Mouse (Mus musculus) erythroblast, adult 5-6 weeks (primary cell): ENCODE results near the gene Myod1. TPM values are rescaled to one million over a fixed set of nuclear protein-coding genes. Genes with fewer than 3 reads are reported as not detected.

Source experiments
- ATAC-seq: replicated peaks from 2 replicates; pipeline ENCODE4 v1.8.0; 2016; ENCODE audit warnings: moderate number of reproducible peaks, mild to moderate bottlenecking, moderate TSS enrichment, inconsistent platforms; ENCODE audit not compliant: poor library complexity, low FRiP score, severe bottlenecking
- total RNA-seq, 2 experiments: library from RNA; stranded (forward) in 1 of 2; stranded (reverse) in 1 of 2; fragments of 150-400 nt in 1 of 2; fragments of 200-764, 138-1000 nt in 1 of 2; gene quantifications; 2 replicates each; pipeline versions ENCODE4 v1.2.3 to v1.2.4; 2015 to 2017; ENCODE audit warnings: low replicate concordance in 2 of 2

Gene Myod1
- total RNA-seq, 2 experiments from 2014 or later = not detected

DNA sequence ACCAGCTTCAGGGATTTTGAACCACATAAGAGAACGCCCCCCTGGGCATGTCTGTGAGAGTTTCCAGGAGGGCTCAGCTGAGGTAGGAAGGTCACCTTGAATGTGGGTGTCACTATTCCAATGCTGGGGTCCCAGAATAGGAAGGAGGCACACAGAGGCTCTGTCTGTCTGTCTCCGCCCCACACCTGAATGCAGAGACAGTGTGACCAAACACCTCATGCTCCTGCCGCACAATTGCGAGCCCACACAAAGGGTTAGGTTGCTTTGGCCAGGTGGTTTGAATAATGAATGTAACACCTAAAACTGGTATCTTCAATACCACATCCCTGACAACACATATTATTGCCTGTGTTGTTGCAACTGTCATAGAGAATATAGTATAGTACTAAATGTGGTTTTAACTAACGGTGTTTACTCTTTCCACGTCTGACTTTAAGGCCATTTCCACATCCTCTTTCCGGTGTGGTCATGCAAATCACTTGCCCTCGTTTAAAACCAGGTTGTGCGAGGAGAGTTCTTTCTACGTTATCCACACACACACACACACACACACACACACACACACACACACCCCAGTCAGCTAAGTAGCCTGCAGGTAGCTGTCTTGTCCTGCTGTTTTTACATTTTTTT lies 13.3 kb downstream of the Myod1 start:
- ATAC-seq = no peak

DNA sequence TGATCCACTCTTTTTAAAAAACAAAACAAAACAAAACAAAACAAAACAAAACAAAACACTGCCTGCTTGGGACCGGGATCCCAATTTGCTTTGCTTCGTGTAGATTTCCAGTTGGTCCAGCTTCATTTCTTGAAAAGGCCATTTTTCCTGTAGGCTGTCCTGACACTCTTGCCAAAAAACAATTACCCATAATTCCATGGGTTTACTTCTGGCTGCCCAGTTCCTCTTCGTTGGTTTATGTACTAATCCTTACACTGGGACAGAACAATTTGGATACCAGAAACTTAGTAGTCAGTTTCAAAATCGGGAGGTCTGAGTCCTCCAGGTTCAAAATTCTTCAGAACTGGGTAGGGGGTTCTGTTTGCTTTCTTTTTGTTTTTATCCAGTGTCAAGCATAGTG lies 14.0 kb downstream of the Myod1 start:
- no peak for ATAC-seq

- ATAC-seq = no peak
These were observed 15.4 kb downstream of the Myod1 start for GRCm38 (mm10) chr7:46391701-46392100.

DNA sequence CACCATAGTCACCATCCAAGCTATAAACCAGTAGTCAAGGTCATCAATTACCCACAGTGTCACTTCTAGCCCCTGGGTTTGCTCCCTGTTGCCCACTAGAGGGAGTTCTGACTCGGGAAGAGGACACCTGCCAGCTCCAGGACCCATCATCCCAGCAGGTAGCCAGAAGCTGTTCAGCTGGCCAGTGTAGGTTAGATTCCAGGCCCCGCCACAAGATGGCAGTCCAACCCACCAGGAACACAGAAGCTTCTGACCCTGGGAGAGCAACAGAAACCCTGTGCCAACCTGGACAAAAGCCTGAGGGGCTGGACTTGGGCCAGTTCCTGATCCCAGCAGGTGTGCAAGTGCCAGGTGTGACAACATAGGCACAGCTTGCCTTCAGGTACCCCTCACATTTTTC lies 16.8 kb downstream of the Myod1 start:
- ATAC-seq = peak; percentile 39; the same call in 1 of the 2 replicates

- no peak for ATAC-seq
These were observed 17.6 kb downstream of the Myod1 start for GRCm38 (mm10) chr7:46393718-46394511.

DNA sequence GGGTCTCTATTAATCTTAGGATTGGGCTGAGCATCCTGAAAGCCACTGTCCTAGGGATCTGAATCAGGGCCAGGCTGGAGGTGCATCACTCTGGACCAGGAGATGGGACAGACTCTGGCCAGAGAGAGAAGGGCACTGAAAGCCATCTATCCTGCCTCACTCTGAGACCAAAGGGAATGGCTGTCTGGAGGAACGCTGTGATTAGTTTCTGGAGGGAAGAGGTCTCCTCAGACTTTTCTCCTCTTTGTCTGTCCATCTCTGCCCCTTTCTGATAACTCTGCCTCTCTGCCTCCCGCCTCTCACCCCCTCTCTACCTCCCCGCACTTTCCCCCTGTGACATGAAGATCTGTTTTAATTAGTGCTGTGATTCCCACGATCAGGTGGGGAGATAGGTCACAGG lies 18.7 kb downstream of the Myod1 start:
- ATAC-seq = no peak

GRCm38 (mm10) chr7:46395571-46395970 lies 19.3 kb downstream of the Myod1 start:
- ATAC-seq = no peak

DNA sequence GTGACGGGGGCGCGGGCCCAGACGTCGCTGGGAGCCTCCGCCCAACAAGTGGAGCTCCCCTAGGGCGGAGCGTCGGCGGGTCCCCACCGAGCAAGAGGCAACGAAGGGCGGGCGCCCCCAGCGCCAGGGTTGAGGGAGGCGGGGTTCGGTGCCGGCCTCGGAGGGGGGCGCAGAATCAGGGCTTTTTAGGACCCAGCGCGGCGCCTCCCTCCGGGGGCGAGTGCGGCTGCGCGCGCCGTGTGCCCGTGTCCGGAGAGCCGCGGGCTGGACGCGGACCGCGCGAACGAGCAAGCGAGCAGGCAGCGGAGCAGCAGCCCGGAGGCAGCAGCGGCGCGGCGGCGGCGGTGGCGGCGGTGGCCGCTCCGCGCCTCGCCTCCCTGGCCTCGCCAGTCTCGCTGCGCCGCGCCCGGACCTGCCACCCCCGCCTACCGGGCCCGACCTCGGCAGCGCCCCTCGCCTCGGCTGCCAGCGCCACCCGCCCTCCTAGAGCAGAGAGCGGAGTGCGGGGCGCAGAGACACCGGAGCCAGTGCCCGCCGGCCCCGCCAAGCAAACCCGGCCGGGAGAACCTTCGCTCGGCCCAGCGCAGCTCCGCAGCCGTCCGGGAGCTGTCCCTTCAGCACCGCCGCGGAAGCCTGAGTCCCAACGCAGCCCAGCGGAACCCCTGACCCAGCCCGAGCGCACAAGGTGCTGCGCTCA lies 20.1 kb downstream of the Myod1 start, which contains the start of gene Kcnc1:
Gene Kcnc1, plus strand, starts transcription at position 267 of the 697 bp plus-strand sequence.
- ATAC-seq = no peak

DNA sequence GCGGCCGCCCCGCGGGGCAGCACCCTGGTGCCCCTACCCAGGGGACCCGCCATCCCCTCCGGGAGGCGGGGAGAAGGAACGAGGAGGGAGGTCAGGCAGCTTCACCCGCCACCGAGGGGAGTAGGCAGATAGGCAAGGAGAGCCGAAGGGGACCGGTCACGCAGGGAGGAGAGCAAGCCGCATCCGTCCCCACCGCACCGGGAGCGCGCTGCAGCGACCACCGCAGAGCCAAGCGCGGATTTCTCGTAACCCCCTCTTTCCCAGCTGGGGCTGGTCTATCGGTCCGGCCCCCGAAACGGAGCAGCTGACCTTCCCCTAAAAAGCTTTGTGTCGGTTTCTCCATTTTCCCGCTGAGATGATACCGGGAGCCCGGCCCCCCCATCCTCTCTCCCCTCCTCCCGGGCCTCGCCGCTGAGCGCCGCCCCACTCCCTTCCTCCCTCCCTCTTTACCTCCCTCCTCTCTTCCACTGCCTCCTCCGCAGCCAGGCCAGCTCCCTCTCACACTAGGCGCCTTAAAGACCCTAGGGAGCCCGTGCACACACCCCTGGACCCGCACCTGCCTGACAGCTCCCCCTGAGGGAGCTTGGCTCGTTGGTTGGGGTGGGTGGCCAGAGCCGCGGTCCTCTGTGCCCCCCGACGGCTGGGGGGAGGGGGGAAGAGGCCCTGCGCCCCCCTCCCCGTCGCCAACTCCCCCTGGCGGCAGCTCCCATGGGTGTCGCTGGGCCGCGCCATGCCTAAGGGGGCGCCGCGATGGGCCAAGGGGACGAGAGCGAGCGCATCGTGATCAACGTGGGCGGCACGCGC lies 20.9 kb downstream of the Myod1 start:
- ATAC-seq = no peak

DNA sequence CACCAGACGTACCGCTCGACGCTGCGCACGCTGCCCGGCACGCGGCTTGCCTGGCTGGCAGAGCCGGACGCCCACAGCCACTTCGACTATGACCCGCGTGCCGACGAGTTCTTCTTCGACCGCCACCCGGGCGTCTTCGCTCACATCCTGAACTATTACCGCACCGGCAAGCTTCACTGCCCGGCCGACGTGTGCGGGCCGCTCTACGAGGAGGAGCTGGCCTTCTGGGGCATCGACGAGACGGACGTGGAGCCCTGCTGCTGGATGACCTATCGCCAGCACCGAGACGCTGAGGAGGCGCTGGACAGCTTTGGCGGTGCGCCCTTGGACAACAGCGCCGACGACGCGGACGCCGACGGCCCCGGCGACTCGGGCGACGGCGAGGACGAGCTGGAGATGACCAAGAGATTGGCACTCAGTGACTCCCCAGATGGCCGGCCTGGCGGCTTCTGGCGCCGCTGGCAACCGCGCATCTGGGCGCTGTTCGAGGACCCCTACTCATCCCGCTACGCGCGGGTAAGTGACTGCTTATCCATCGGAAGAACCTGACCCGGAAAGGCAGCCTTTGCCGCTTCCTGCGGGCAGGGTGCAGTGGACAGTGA lies 21.6 kb downstream of the Myod1 start:
- no peak for ATAC-seq

DNA sequence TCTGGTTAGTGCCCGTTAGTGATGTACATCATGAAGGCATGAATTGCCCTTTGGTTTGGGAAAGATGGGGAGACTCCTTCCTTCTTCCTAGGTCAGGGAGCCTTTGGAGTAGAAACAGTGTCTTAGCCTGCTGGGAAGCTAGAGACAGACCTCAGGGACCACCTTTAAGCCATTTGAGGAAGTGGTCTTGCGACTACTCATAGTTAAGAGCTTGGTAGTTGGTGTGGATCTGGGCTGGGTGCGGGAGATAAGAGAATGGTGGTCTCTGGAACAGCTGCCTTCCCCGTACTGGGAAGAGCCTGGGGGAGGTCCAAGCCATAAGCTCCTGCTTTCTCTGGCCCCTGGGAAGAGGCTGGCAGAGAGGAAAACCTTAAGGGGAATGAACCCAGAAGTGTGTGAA lies 22.3 kb downstream of the Myod1 start:
- ATAC-seq = no peak

DNA sequence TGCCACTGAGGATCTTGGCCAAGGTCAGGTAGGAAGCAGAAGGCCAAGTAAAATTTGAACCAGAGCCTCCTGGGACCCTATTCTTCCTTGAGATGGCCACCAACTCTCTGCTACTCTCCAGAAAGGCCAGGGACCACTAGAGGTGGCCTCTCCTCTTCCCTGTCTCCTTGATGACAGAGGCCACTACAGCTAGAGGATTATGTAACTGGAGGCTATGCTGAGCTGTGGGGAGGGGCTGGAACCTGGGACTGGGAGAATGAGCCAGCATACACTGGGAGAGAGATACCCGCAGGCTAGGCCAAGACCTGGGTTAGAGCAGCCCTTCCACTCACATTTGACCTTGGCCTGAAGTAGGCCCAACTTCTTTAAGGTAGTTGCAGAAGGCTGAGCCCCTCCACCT lies 23.4 kb downstream of the Myod1 start:
- ATAC-seq = no peak

DNA sequence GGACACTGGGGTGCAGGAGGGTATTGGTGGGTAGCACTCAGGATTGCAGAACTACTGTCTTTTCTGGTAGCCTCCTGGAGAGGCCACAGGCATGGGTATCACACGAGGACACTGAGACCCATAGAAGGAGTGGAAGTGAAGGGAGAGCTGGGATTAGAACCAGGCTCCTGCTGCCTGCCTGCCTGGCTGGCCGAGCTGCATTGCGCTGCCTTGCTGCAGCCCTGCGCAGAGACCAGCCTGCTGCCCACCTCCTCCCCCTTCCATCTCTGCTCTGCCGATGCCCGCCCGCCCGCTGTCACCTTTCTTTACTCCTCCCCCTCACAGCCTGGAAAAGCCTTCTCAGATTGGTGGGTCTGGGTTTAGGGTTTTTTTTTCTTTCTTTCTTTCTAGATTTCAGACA lies 24.1 kb downstream of the Myod1 start:
- ATAC-seq = no peak

GRCm38 (mm10) chr7:46401371-46402180 lies 25.3 kb downstream of the Myod1 start:
- no peak for ATAC-seq

- no peak for ATAC-seq
These were observed 27.6 kb downstream of the Myod1 start for GRCm38 (mm10) chr7:46403616-46404485.

DNA sequence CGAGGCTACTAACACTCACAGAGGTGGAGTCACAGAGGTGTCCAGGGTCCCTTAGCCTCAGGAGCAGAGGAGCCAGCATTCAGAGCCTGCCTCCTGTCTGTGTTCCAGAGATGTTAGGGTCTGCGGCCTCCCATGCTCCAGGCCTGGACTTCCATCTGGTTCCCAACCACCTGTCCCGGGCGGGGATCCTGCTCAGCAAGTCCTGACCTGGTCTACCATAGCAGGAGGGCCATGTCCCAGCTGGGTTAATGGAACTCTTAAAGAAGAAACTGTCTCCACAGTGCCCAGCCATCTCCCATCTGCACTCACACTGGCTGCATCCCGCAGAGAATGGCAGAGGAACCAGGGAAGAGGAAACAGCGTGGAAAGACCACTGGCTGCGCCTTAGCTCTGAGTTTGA lies 28.5 kb downstream of the Myod1 start:
- no peak for ATAC-seq

DNA sequence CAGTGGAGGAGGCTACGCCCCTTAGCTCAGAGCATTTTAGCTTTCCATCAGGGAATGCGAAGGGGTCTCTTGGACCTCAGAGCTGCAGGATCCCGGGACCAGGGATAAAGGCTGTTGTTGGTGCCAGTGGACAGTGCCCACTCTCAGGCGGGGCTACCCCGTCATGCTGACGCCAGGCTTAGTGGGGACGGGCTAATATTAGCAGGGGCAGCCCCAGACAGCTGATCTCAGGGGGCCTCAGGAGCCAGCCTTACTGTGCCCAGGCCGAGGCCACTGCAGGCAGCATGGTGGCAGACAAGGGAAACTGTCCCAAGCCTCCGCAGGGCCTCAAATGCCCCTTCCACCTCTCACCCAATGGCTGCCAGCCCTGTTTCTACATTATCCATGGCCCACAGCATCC lies 32.3 kb downstream of the Myod1 start:
- ATAC-seq = no peak

DNA sequence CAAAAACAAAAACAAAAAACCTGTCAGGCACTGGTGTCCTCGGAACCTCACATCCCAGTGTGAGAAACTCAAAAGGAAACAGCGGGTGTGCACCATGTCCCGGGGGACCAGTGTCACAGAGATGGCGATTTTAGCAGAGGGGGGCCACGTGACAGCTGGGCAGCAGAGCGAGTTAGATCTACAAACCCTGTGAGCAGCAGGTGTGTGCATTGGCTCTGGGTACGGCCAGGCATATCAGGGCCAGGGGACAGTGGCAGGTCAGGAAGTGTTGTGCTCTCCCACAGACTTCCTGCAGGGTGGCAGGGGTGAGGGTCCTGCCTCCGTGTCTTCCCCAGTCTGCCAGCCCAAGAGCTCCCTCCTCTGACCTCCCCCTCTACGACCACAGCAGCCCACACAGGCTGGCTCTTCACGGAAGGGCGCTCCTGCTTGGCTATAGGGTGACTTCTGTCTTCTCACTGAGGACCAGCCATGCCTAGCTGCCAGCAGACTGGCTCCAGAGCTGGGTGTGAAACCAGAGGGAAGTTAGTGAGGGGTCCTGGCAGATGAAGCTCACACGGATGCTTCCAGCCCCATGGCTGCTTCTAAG lies 33.0 kb downstream of the Myod1 start:
- no peak for ATAC-seq
